Mouse (Mus musculus) urinary bladder, postnatal 10 days (tissue): ENCODE data around the gene Cdh5.
"Not testable (repeated sequence)": the region's sequence is repeated elsewhere in the genome, so short reads cannot be mapped to it uniquely, and the experiment has no call there.

Experiments
- DNase-seq: peaks from one replicate; pipeline ENCODE4 v3.0.0; 2022; ENCODE audit warnings: low spot score

The Cdh5 gene

DNA sequence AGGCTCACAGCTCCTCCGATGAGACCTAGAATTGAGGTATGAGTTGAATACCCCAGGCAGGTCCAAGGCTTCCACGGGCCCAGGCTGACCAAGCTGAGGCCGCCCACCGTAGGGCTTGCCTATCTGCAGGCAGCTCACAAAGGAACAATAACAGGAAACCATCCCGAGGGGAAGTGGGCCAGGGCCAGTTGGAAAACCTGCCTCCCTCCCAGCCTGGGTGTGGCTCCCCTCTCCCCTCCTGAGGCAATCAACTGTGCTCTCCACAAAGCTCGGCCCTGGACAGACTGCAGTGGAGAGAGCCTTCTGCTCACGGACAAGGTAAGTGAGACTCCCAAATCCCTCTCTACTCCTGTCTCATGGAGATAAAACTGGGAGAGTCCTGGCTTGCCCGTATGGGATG lies at the start of gene Cdh5:
TSS of gene Cdh5 (plus strand) at position 211 of the 400 bp plus-strand sequence.
- DNase-seq, result no peak

DNA sequence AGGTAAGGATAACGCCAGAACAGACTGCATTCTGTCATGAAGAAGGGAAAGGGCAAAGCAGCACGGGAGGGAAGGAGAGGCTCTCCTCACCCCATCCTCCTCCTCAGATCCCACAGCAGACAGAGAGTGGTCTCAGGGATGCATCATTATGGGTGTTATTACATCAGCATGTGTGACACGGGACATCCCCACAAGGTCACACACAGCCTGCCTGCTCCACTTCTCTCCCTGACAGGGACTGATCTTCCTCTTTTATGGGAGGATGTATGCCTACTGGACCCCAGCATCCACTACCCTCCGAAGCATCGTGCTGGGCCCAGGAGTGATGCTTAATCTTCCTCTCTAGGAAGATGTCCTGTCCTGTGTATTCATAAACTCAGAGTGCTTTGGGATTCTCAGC lies 41.5 kb upstream of the Cdh5 start:
- no peak for DNase-seq

DNA sequence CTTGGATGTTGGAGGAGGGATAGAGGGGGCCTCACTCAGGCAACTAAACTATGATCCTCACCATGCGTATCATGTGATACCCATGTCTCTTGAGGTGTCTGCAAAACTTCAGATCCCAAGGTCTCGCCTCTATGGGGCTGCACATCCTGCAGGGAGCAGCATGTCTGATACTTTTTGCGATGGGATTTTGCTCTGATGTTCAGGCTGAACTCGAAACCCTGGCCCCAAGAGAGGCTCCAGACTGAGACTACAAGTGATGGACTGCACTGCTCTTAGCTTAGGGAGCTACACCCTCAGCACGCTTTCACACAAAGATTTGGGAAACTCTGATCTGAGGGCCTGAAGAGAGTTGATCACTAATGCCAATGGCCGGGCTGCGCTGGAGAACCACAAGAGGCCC lies 41.0 kb upstream of the Cdh5 start:
- no peak for DNase-seq

DNA sequence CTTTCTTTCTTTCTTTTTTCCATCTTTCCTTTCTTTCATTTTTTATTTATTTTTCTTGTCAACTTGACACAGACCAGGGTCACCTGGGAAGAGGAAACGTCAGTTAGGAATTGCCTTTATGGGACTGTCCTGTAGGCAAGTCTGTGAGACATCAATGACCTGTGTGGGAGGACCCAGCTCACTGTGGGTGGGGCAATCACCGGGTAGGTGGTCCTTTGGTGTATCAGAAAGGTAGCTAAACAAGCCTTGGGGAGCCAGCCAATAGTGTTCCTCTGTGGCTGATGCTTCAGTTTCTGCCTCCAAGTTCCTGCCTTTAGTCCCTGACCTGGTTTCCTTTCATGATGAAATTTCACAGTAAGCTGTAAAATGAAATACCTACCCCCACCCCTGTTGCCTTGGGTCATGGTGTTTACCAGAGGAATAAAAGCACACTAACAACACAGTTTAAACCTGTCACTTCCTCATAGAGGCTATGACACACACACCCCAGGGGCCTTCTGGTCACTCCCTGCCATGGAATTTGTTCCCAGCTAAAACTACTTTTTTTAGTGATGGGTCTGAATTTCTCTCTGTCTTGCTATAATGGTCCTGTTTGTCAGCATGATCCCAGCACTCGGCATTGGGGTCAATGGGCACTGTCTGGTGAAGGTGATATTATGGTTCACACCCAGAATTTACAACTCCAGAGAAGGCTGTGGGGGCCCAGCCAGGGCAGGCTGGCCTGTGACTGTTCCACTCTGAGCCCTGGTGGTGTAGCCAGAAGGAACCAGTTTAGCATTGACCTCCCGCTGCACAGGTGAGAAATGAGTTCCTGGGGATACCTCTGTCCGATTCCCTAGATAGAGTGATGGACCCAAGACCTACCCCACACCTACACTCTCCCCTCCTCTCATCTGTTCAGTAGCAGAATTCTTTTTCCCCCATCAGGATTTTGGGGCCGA lies 40.1 kb upstream of the Cdh5 start:
- no peak for DNase-seq

DNA sequence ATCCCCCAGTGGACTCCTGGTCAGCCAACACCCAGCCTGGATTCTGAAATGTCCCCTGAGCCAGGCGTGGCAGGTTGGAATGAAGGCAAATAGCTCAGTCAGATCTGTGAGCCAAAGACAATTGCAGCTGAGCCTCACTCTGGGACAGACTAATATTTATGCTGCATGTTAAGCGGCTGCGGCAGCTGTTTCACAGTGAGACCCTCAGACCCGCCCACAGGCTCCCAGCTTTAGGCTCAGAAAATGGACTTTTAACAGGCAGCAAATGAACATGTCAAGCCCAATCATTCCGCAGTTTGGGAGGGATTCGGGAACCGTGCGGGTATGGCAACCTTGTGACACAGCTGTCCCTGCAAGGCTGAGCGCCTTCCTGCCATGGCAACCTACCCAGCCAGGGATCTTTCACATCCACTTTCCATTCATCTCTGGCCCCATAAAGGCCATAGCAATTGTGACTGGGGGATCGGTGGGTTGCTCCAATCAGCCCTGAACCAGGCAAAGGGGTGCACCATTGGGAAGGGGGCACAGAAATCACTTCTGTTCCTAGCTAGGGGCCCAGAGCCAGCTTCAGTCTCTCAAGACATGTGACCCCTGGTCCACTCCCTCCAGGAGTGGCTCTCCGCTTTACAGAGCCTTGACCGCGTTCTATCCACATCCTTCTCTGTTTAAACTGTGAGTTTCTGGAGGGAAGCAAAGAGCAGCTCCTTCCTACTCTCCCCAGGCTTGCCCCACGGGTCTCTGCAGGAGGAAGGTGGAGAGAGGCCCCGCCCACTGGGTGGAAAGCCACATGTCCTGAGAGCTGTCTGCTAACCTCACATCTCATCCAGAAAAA lies 39.2 kb upstream of the Cdh5 start:
- DNase-seq, result no peak

DNA sequence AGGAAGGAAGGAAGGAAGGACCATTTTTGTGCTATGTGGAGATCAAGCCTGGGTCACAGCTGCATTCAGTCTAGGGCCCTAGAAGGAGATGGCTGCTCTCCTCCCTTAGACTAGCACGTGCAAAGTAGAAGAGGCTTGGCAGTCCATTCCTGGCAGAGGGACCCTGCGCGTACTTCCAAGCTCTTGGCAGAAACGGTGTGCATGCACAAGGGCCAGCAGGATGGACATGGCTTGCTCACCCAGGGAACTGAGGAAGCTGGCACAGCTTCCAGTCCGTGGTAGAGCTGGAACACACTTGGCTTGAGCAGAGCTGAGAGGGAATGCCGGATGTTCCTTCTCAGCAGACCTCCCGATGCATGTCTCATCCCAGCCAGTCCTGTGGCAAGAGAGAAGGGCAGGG lies 36.2 kb upstream of the Cdh5 start:
- no peak for DNase-seq

DNA sequence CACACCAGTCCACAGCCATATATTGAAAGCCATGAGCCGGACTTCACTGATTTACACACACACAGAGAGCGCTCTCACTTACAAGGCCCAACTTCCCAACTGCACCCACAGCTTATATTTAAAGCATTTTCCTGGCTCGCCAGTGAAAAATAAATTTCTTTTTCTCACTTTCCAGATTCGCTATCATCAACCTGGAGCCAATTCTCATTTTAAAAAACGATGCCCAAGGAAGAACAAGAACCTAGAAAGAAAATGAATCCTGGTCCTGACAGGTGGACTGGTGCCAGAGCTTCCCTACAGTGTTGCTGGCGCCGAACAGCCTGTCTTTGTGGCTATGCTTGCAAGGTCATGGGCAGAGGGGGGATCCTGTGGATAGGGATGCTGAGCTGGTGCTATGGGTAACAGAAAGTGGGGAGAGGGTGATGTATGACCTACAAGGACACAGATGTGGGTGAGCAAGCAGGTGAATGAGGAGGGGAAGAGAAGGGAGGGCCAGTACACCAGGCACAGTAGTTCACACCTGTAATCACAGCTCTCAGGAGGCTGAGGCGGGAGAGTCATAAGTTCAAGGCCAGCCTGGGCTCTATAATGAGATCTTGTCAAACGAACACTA lies 35.4 kb upstream of the Cdh5 start:
- no peak for DNase-seq

DNA sequence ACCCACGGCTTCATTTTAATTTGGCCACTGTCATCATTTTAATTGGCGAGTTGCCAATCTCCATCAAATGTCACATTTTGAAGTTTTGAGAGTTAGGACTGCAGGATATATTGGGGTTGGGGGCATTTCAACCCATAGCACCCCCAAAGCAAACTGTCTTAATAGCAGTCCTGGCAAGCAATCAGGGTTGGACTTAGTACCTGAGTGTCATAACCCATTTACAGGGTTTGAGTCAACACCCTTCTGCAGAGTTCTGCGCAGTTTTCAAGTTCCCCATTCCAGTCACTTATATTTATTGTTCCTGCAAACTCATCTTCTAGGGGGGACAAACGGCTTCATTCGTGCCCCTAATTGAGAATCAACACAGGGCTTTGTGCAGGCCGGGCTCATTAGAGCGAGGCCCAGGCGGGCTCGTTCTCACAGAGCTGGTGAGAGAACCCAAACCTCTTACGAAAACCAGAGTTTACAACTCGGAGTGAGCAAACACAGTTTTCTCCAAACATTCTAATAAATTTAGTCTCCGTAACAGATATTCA lies 34.0 kb upstream of the Cdh5 start:
- no peak for DNase-seq

DNA sequence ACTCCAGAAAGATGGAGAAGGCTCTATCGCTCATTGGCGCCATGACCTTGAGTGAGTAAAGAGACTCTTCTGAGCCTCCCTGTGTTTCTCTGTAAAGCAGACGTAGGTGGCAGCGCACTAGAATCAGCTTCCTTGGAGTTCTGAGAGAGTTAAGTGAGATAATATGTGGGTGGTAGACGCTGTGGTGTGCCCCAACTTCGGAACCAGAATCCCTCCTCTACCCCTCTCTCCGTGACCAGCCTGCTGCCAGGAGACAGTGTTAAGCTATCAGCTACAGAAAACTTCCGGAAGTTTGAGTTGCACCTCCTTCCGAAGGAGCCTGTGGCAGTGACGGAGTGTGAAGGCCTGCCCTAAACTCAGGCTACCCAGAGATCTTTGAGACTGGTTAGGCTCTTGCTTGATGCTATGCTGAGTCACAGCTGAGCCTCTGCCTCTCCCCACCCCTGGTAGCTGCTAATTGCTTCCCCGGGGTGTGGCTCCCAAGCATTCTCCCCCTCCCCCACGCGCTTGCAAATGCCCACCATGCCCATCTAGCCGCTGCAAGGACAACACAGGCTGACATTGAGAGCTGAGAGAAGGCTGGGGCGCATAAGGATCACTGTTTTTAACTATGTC lies 32.9 kb upstream of the Cdh5 start:
- DNase-seq, result no peak

DNA sequence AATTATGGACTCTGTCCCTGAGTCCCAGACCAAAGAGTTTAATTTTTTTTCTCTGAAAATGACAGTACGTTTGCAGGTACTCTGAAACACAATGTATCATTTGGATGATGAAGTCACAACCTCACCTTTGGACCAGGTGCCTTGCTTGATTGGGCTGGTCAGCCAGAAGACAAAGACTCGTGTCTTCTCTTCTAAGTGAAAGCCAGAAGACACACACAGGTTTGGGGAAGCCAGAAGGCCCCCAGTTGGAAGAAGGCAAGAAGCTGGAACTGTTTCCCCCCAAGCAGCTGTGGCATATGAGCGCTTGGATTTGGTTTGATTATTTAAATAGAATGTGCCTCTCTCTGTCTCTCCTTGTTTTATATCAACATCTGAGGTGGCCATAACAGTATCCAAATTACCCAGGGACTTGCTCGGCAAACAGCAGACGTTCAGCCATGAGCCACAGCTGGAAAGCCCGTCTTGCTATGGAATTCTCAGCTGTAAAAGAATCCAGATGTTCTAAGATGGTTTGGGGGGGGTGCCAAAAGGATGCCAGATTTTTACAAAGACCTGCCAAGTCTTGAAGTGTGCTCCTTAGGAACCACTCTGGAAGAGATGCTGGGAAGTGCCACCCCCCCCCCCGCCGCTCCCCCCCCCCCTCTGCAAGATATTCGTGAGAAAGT lies 31.1 kb upstream of the Cdh5 start:
- not testable (repeated sequence) for DNase-seq

DNA sequence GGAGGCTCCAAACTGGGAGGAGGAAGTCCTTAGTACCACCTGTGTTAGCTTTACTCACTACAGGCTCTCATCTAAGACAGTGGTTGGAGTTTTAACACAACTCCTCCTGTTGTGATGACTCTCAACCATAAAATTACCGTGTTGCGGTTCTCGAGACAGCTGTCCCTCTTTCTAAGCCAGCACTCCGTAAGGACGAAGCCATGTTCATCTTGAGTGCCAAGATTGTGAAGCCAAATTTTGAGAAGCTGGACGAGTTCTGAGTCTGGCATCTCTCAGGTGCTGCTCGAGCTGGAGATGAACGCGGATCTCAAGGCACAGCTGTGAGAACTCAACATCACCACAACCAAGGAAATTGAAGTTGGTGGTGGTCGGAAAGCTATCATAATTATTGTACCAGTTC lies 30.5 kb upstream of the Cdh5 start:
- DNase-seq, result no peak

DNA sequence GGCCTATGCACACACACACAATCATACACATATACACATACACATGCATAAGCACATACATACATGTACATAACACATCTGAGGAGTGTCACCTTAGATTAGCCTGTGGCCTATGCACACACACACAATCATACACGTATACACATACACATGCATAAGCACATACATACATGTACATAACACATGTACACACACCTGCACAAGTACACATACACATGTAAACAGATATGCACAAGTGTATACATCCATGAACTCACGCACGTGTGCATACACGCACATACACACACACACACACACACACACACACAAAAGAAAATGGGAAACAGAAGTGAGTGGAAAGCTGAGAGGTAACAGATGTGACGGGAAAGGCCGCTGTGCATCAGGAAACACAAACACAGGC lies 26.3 kb upstream of the Cdh5 start:
- DNase-seq, result no peak

DNA sequence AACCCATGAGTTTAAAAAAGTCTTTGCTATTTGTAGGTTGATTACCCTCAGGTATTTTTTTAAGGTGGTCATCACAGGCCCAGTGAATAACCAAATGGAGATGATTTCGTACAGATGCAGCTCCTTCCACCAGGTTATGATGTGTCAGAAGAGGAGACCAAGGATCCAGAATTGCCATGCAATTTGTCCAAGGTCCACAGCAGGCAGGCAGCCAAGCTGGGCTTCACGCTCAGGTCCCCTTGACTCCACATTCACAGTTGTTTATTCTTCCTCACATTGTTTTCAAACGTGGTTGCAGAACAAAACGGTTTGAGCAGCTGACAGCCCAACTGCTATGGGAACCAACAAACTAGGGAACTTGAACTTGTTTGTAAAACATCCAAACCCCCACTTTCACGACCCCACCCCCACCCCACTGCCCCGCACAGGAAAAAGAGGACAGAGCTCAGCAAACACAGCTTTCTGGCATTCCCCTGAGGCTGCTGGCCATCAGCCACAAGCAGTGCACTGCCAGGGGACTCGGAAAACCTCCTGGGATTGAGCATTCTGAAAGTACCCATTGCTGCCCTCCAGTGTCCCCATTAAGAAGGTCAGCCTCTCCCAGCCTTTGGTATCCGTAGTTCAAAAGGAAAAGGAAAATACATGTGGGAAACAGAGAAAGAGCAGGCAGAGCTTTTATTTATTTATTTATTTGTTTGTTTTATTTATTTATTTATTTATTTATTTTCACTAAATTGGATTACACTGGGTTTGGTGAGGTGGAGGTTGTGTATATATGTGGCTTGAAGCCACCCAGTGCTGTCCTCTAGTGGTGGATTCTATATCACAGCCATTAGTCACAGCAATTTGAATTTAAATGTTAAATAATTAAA lies 24.6 kb upstream of the Cdh5 start:
- no peak for DNase-seq

DNA sequence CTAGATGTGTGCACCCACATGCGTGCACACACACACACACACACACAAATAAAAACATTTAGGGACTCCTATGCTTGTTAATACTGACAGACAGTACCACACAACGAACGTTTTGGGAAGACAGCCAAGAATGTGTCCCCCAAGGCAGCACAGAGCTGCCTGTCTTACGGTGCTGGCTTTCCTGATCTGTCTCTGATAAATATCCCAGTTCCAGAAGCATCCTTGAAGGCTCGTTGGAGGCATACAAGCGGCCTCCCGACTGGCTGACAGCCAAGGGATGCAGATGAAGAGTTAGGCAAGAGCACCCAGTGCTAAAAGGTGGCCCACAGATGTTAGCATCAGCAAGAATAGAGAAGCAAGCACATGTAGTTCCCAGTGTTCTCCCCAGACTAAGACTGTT lies 23.3 kb upstream of the Cdh5 start:
- DNase-seq, result no peak

DNA sequence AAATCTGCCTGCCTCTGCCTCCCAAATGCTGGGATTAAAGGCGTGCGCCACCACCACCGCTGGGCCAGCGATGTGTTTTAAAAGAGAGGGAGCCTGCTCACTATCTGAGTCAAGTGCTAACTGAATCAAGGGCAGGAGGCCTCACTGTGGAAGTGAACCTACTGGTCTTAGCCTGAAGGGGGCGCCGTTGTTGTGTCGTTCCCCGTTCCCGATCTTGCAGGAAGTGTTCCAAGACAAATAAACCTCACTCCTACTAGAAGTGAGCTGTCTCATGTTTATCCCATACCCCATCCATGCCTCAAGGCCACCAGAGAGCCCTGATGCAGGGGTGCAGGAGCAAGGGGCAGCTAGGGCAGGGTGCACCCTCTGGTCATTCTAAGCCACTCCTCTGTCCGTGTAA lies 16.1 kb upstream of the Cdh5 start:
- DNase-seq, result no peak

DNA sequence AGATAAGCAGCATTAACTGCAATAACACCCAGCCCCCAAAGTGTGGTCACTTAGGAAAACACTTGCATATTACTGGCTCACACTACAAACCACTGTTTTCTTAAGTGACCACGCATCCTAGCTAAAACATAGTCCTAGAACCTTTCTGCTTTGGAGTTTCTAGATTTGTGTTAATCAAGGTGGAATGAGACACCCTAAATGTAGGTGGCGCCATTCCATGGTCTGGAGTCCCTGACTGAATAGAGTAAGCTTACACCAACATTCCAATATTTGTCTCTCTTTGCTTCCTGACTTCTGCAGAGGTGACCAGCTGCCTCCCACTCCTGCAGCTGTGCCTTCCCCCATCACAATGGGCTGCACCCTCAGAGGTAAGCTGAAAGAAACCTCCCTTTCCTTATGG lies 14.8 kb upstream of the Cdh5 start:
- no peak for DNase-seq

DNA sequence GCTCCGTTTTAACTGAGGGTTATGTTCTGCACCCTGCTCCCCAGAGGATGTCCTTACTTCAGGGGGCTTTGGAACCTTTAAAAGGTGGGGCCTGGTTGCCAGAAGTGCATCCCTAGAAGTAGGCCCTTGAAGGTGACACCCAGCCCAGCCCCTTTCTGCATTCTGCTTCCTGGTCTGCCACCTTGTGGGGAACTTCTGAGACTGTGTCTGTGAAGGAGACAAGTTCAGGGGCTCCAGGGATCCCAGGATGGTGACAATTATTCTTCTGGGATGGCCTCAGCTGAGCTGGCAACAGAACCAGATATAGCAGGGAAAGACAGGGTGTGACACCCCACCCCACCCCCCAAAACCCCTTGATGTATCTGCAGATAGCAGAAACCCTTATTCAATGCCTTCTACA lies 14.3 kb upstream of the Cdh5 start:
- no peak for DNase-seq

DNA sequence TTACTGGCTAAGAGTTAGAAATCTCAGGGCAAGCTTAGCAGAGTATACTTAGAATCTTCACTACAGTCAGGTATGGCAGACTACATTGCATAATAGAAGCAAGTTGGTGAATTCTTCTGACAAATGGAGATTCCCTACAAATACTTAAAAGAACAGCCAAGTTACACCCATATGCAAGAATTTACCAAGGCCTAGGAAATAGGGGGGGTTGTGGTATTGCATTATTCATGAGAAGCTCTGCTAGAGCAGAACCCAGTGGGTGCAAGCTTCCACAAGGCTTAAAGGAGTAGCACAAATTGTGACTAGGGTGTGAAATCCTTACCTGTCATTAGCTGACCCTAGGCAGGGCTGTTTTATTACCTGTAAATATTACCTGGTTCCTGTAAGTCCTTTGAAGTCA lies 13.5 kb upstream of the Cdh5 start:
- not testable (repeated sequence) for DNase-seq

DNA sequence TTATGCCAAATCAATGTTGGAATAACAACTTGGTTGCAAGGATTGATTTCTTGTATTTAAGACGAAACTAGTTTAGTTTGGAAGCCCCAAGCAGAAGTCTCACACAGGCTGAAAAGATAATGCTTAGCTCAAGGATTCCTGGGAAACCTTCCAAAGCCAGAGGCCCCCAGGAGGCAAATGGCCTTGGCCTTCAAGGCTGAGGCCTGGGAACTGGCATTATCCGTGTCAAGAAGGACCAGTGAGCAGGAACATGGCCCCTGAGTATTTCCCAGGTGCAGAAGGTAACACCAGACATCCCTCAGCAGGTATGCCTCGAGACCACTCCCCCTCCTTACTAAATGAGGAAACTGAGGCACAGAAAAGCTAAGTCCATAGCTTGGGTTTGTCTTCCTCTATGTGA lies 12.5 kb upstream of the Cdh5 start:
- DNase-seq, result no peak
